Mouse (Mus musculus): ENCODE measurements around the gene Angpt4.

GRCm38 (mm10) chr2:151874551-151874950 is 36.5 kb upstream of the Angpt4 start:
- TF ChIP-seq CTCF (IDR thresholded peaks at IDR 0.05; ENCODE audit: borderline replicate concordance, insufficient read depth, low read length), result no peak
- no peak for TF ChIP-seq POLR2A (IDR thresholded peaks at IDR 0.05; ENCODE audit: low read depth, low read length)
